Mouse (Mus musculus) spleen, adult 2 months (tissue): ENCODE data around the gene Rasd2.

Source experiments
- CTCF ChIP-seq: fragments of 200-500 bp; IDR thresholded peaks from 2 replicates; pipeline ENCODE4 v1.5.1; 2011; ENCODE audit warnings: mild to moderate bottlenecking, inconsistent platforms; ENCODE audit not compliant: insufficient read depth, insufficient read length, insufficient replicate concordance; ENCODE audit errors: extremely low read depth
- POLR2A ChIP-seq: fragments of 200-500 bp; IDR thresholded peaks from 2 replicates; pipeline ENCODE4 v1.6.1; 2011; ENCODE audit warnings: low read depth, low read length, inconsistent platforms

- no peak for TF ChIP-seq CTCF
- TF ChIP-seq POLR2A = no peak
Measured at GRCm38 (mm10) chr8:75199914-75200313, 13.8 kb upstream of the Rasd2 start.
